Mouse (Mus musculus): Measurements from ENCODE around the gene Lzic.

Lzic gene

DNA sequence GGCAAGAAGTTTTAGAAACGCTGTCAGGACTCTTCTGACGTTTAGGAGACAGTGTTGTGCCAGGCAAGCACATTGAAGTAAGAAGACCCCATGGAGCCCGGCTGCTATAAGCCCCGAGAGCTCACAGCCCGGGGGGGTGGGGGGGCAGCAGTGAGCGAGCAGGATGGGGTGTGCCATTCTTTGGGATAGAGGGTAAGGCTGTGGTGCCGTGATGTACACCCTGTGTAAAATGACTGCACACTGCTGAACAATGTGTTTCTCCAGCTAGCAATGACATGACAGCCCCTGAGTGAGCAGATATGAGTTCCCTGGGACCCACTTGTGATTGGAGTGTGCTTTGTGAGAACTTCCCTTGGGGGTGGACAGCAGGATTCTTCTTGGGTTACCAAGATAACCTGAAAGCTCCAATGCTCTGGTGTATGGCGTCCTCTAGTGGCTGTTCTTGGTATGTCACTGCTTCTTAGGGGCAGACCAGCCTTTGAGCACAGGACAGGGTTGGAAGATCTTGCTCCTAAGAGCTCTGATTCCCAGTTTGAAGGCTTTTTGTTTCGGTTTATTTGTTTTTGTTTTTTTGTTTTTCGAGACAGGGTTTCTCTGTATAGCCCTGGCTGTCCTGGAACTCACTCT is 58.0 kb downstream of the Lzic start:
- H3K9me3 ChIP-seq (ENCODE audit: low read length): no peaks in the 10 kb centered on the region
- TF ChIP-seq POU5F1 (IDR thresholded peaks at IDR 0.05; ENCODE audit: borderline replicate concordance, low read length) (no peak), NANOG (IDR thresholded peaks at IDR 0.05; ENCODE audit: borderline replicate concordance, low read length) (no peak), CTCF (conservative IDR thresholded peaks at IDR 0.05; ENCODE audit: low read length) (peak; percentile 100)
- H3K27me3 ChIP-seq (ENCODE audit: insufficient read depth, low read length): no peaks in the 10 kb centered on the region
- 0 out of 2 replicates have a peak, but pooled peaks cover 12% of the 10 kb centered on the region for H3K36me3 ChIP-seq (ENCODE audit: insufficient read depth, low read length)
- no peak overlapping the region for H3K4me3 ChIP-seq (replicated peaks; ENCODE audit: low read length)
- H3K4me1 ChIP-seq (replicated peaks; ENCODE audit: low read depth, low read length): peaks cover 56% of the 10 kb centered on the region

DNA sequence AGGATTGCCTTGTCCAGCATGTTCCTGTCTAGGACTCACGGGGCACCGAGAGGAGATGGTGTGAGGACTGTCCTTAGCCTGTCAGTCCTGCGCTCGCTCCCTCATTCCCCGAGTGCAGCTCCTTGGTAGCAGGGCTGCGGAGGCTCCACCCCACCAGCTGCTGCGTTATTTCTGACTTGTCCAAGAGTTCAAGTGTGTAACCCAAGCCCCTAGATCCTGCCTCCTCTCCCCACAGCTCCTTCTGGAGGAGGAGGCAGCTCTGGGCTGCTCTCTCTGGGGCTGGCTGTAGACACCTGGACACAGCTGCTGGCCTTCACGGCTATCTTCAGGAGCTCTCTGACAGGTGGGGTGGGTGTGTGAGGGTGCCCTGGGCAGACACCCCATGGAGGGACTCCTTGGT is 59.9 kb downstream of the Lzic start:
- no peaks in the 10 kb centered on the region for H3K27me3 ChIP-seq (ENCODE audit: insufficient read depth, low read length)

More for the DNA sequence above, 59.9 kb downstream of the Lzic start:
- H3K4me3 ChIP-seq (replicated peaks; ENCODE audit: low read length): no peak overlapping the region
- H3K4me1 ChIP-seq (replicated peaks; ENCODE audit: low read depth, low read length): peaks cover 61% of the 10 kb centered on the region
- H3K36me3 ChIP-seq (ENCODE audit: insufficient read depth, low read length): 0 out of 2 replicates have a peak, but pooled peaks cover 16% of the 10 kb centered on the region
- TF ChIP-seq NANOG (IDR thresholded peaks at IDR 0.05; ENCODE audit: borderline replicate concordance, low read length): no peak
- TF ChIP-seq CTCF (conservative IDR thresholded peaks at IDR 0.05; ENCODE audit: low read length): no peak
- no peak for TF ChIP-seq POU5F1 (IDR thresholded peaks at IDR 0.05; ENCODE audit: borderline replicate concordance, low read length)
- H3K9me3 ChIP-seq (ENCODE audit: low read length): no peaks in the 10 kb centered on the region
